Mouse (Mus musculus) stomach, postnatal 0 days (tissue): ENCODE data around the gene Ccdc27. TPM values are rescaled to one million over a fixed set of nuclear protein-coding genes. Genes with fewer than 3 reads are reported as not detected.

Source experiments
- ATAC-seq: fragments of 200-750 bp; cut with Nextera tagmentation; 2 replicates; pipeline ENCODE4 v1.8.0; 2017; ENCODE audit not compliant: low FRiP score, low TSS enrichment
- DNase-seq: peaks from one replicate; pipeline ENCODE4 v3.0.0-alpha.2; 2016; ENCODE audit warnings: low spot score
- H3K27ac ChIP-seq: fragments of 300-500 bp; sonication (generic); replicated peaks from 2 replicates; pipeline ENCODE4 v1.5.1; 2014; ENCODE audit warnings: mild to moderate bottlenecking, control low read depth
- H3K27me3 ChIP-seq: fragments of 300-500 bp; sonication (generic); 2 replicates; pipeline ENCODE4 v1.6.1; 2014; ENCODE audit warnings: low read length; ENCODE audit not compliant: control insufficient read depth, insufficient read depth
- H3K36me3 ChIP-seq: fragments of 300-500 bp; sonication (generic); 2 replicates; pipeline ENCODE4 v1.6.1; 2014; ENCODE audit warnings: low read length, mixed read lengths; ENCODE audit not compliant: control insufficient read depth, insufficient read depth
- H3K4me1 ChIP-seq: fragments of 300-500 bp; sonication (generic); replicated peaks from 2 replicates; pipeline ENCODE4 v1.6.1; 2014; ENCODE audit warnings: antibody characterized with exemption; ENCODE audit not compliant: control insufficient read depth, insufficient read depth
- H3K4me2 ChIP-seq: fragments of 300-500 bp; sonication (generic); replicated peaks from 2 replicates; pipeline ENCODE4 v1.6.1; 2014; ENCODE audit warnings: low read depth, mild to moderate bottlenecking, control low read depth, moderate library complexity
- H3K4me3 ChIP-seq: fragments of 300-500 bp; sonication (generic); 2 replicates; pipeline ENCODE4 v1.5.1; 2014; ENCODE audit warnings: low read depth, low read length, control low read depth
- H3K9ac ChIP-seq: fragments of 300-500 bp; sonication (generic); 2 replicates; pipeline ENCODE4 v1.6.1; 2014; ENCODE audit warnings: mild to moderate bottlenecking, low read length, control low read depth, mixed read lengths
- H3K9me3 ChIP-seq: fragments of 300-500 bp; sonication (generic); 2 replicates; pipeline ENCODE4 v1.6.1; 2016; ENCODE audit warnings: low read length; ENCODE audit not compliant: control insufficient read depth
- CTCF ChIP-seq: IDR thresholded peaks from 2 replicates; pipeline ENCODE4 v1.5.1; 2016; ENCODE audit warnings: antibody characterized with exemption, low read depth, mild to moderate bottlenecking, moderate library complexity
- EP300 ChIP-seq: optimal IDR thresholded peaks from 2 replicates; pipeline ENCODE3; 2016; ENCODE audit warnings: antibody characterized with exemption
- WGBS: fragments of 180-500 bp; shearing (Covaris S2); extraction: QIAGEN DNeasy Blood & Tissue Kit; methylation state at CpG from one replicate; pipeline ENCODE4 v1.1.7; 2014; 5-methylcytosine and 5-hydroxymethylcytosine counted together
- polyA plus RNA-seq: library from polyadenylated mRNA; unstranded; fragments of >200 nt; fragmentation: Nextera tagmentation; extraction: Ambion mirVana; gene quantifications from 2 replicates; pipeline ENCODE4 v1.2.1, GENCODE M21; 2015

Gene Ccdc27
- polyA plus RNA-seq, 1 experiment from 2014 or later = 0.07 TPM

GRCm38 (mm10) chr4:154007759-154008158, 34.7 kb downstream of the Ccdc27 start:
- Histone ChIP-seq H3K27ac (no peak overlapping the region), H3K9me3 (no peaks in the 10 kb centered on the region), H3K36me3 (peaks cover 6% of the 10 kb centered on the region; the same call in 1 of the 2 replicates), H3K27me3 (no peaks in the 10 kb centered on the region), H3K4me3 (no peak overlapping the region), H3K4me2 (no peak overlapping the region), H3K4me1 (peaks cover 2% of the 10 kb centered on the region; the same call in 1 of the 2 replicates), H3K9ac (no peak overlapping the region)
- no peak for ATAC-seq
- DNase-seq = no peak
- TF ChIP-seq CTCF (no peak), EP300 (no peak)
- WGBS = 63% methylated on average over 4 of the region's 4 CpGs

GRCm38 (mm10) chr4:154006264-154006663, 36.2 kb downstream of the Ccdc27 start:
- no peak overlapping the region for H3K4me3 ChIP-seq
- ATAC-seq = no peak
- WGBS = 88% methylated on average over 6 of the region's 6 CpGs
- no peaks in the 10 kb centered on the region for H3K27me3 ChIP-seq
- no peaks in the 10 kb centered on the region for H3K4me1 ChIP-seq
- H3K27ac ChIP-seq = no peak overlapping the region
- H3K9ac ChIP-seq = no peak overlapping the region
- peaks cover 6% of the 10 kb centered on the region; the same call in 1 of the 2 replicates for H3K36me3 ChIP-seq
- no peak for TF ChIP-seq CTCF
- TF ChIP-seq EP300 = no peak
- H3K4me2 ChIP-seq = no peak overlapping the region
- DNase-seq = no peak
- no peaks in the 10 kb centered on the region for H3K9me3 ChIP-seq

GRCm38 (mm10) chr4:154005488-154005887, 37.0 kb downstream of the Ccdc27 start:
- Histone ChIP-seq H3K9ac (no peak overlapping the region), H3K27ac (no peak overlapping the region), H3K27me3 (no peaks in the 10 kb centered on the region), H3K9me3 (no peaks in the 10 kb centered on the region), H3K4me3 (no peak overlapping the region), H3K36me3 (peaks cover 6% of the 10 kb centered on the region; the same call in 1 of the 2 replicates), H3K4me2 (no peak overlapping the region), H3K4me1 (no peaks in the 10 kb centered on the region)
- 92% methylated on average over 5 of the region's 5 CpGs for WGBS
- TF ChIP-seq EP300 = no peak
- no peak for TF ChIP-seq CTCF
- DNase-seq (no peak), ATAC-seq (no peak)

GRCm38 (mm10) chr4:153993505-153993904, 49.0 kb downstream of the Ccdc27 start:
- WGBS = 86% methylated on average over 8 of the region's 8 CpGs
- no peak overlapping the region for H3K27ac ChIP-seq
- peaks cover 48% of the 10 kb centered on the region for H3K36me3 ChIP-seq

GRCm38 (mm10) chr4:153992715-153993114, 49.8 kb downstream of the Ccdc27 start:
- ATAC-seq (no peak), DNase-seq (no peak)
- no peak overlapping the region for H3K27ac ChIP-seq
- H3K4me2 ChIP-seq = no peak overlapping the region
- H3K27me3 ChIP-seq = no peaks in the 10 kb centered on the region
- H3K36me3 ChIP-seq = peaks cover 54% of the 10 kb centered on the region
- no peak overlapping the region for H3K9ac ChIP-seq
- no peaks in the 10 kb centered on the region for H3K4me1 ChIP-seq
- no peak for TF ChIP-seq CTCF
- no peak for TF ChIP-seq EP300
- 86% methylated on average over 10 of the region's 10 CpGs for WGBS
- H3K4me3 ChIP-seq = no peak overlapping the region
- no peaks in the 10 kb centered on the region for H3K9me3 ChIP-seq

More at GRCm38 (mm10) chr4:153993505-153993904, 49.0 kb downstream of the Ccdc27 start:
- H3K4me3 ChIP-seq = no peak overlapping the region
- no peaks in the 10 kb centered on the region for H3K27me3 ChIP-seq
- no peak overlapping the region for H3K4me2 ChIP-seq
- TF ChIP-seq EP300 (no peak), CTCF (no peak)
- H3K4me1 ChIP-seq = no peaks in the 10 kb centered on the region
- no peaks in the 10 kb centered on the region for H3K9me3 ChIP-seq
- DNase-seq (no peak), ATAC-seq (no peak)
- no peak overlapping the region for H3K9ac ChIP-seq

- Histone ChIP-seq H3K27ac (no peak overlapping the region), H3K4me3 (no peak overlapping the region), H3K9me3 (no peaks in the 10 kb centered on the region), H3K4me2 (no peak overlapping the region), H3K4me1 (no peaks in the 10 kb centered on the region), H3K27me3 (no peaks in the 10 kb centered on the region), H3K9ac (no peak overlapping the region), H3K36me3 (peaks cover 21% of the 10 kb centered on the region)
- no peak for TF ChIP-seq EP300
- TF ChIP-seq CTCF = no peak
- ATAC-seq (no peak), DNase-seq (no peak)
- WGBS = 86% methylated on average over 7 of the region's 11 CpGs
These were observed 62.0 kb downstream of the Ccdc27 start for GRCm38 (mm10) chr4:153980470-153980869.
